Mouse (Mus musculus) intestine, postnatal 0 days (tissue): ENCODE measurements around the gene Zfyve1. TPM values are rescaled to one million over a fixed set of nuclear protein-coding genes. Genes with fewer than 3 reads are reported as not detected.

ENCODE experiments used
- ATAC-seq: fragments of 200-750 bp; cut with Nextera tagmentation; 2 replicates; pipeline ENCODE4 v1.8.0; 2017; ENCODE audit warnings: mild to moderate bottlenecking, moderate TSS enrichment, moderate library complexity
- H3K27ac ChIP-seq: fragments of 300-500 bp; sonication (generic); 2 replicates; pipeline ENCODE4 v1.5.1; 2014; ENCODE audit warnings: mild to moderate bottlenecking, low read depth, low read length, moderate library complexity
- H3K27me3 ChIP-seq: fragments of 300-500 bp; sonication (generic); replicated peaks from 2 replicates; pipeline ENCODE4 v1.6.1; 2014; ENCODE audit warnings: low read length, mixed read lengths; ENCODE audit not compliant: control insufficient read depth, insufficient read depth
- H3K36me3 ChIP-seq: fragments of 300-500 bp; sonication (generic); 2 replicates; pipeline ENCODE4 v1.6.1; 2014; ENCODE audit warnings: mild to moderate bottlenecking, moderate library complexity; ENCODE audit not compliant: control insufficient read depth, insufficient read depth
- H3K4me1 ChIP-seq: fragments of 300-500 bp; sonication (generic); replicated peaks from 2 replicates; pipeline ENCODE4 v1.6.1; 2014; ENCODE audit warnings: antibody characterized with exemption, low read length, mixed read lengths; ENCODE audit not compliant: control insufficient read depth, insufficient read depth
- H3K4me2 ChIP-seq: fragments of 300-500 bp; sonication (generic); replicated peaks from 2 replicates; pipeline ENCODE4 v1.6.1; 2014; ENCODE audit warnings: low read depth, mild to moderate bottlenecking, moderate library complexity
- H3K4me3 ChIP-seq: fragments of 300-500 bp; sonication (generic); 2 replicates; pipeline ENCODE4 v1.5.1; 2014; ENCODE audit warnings: low read depth, low read length
- H3K9ac ChIP-seq: fragments of 300-500 bp; sonication (generic); 2 replicates; pipeline ENCODE4 v1.6.1; 2014; ENCODE audit warnings: mild to moderate bottlenecking, low read depth, low read length
- H3K9me3 ChIP-seq: fragments of 300-500 bp; sonication (generic); 2 replicates; pipeline ENCODE4 v1.6.1; 2016; ENCODE audit warnings: mixed run types; ENCODE audit not compliant: control insufficient read depth
- CTCF ChIP-seq: sonication (generic); IDR thresholded peaks from 2 replicates; pipeline ENCODE4 v1.5.1; 2016; ENCODE audit warnings: low read depth, mild to moderate bottlenecking, control low read depth, antibody characterized with exemption, moderate library complexity
- WGBS: fragments of 180-500 bp; shearing (Covaris S2); extraction: QIAGEN DNeasy Blood & Tissue Kit; methylation state at CpG from one replicate; pipeline ENCODE4 v1.1.7; 2014; 5-methylcytosine and 5-hydroxymethylcytosine counted together
- polyA plus RNA-seq: library from polyadenylated mRNA; unstranded; fragments of >200 nt; fragmentation: Nextera tagmentation; extraction: Ambion mirVana; gene quantifications from 2 replicates; pipeline ENCODE4 v1.2.1, GENCODE M21; 2015

Gene Zfyve1
- polyA plus RNA-seq, 1 experiment from 2014 or later = 8.1 TPM

DNA sequence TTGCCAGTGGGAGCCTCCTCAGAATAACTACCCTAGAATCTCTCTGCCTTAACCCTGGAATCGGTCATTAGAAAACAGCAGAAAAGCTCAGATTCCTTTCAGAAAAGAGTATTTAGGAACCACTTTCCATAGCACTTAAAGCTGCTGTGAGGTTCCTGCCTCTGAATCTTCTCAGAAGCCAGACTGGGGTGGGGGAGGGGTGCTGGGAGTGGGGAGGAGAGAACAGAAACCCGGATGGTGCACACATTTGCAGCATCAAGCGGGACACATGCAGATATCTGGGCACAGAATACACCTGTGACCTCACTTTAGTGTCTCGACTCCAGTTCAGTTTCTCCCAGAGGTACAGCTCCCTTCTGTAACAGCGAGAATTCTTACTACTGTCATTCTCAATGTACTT, 86.4 kb downstream of the Zfyve1 start:
- no peaks in the 10 kb centered on the region for H3K36me3 ChIP-seq
- no peak overlapping the region for H3K4me3 ChIP-seq
- H3K27me3 ChIP-seq = no peaks in the 10 kb centered on the region
- no peaks in the 10 kb centered on the region for H3K4me1 ChIP-seq
- H3K9me3 ChIP-seq = no peaks in the 10 kb centered on the region
- no peak overlapping the region for H3K4me2 ChIP-seq
- TF ChIP-seq CTCF = no peak
- ATAC-seq = no peak
- no peak overlapping the region for H3K27ac ChIP-seq
- no peak overlapping the region for H3K9ac ChIP-seq
- 74% methylated on average over 5 of the region's 5 CpGs for WGBS

DNA sequence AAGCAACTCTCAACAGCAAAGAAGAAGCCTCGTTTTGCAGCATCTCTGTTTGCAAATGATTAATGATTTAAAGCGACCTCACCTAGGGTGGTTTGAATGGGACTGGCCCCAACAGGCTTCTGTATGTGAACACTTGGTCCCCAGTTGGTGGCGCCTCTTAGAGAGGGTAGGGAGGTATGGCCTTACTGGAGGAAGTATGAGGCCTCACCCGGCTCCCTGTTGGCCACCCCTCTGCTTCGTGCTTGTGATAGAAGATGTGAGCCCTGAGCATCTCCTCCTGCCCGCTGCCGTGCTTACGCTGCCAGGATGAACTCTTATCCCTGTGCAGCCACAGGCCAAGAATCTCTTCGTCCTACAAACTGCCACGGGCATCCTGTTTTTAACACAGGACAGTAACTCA, 90.5 kb downstream of the Zfyve1 start:
- Histone ChIP-seq H3K27me3 (no peaks in the 10 kb centered on the region), H3K9me3 (no peaks in the 10 kb centered on the region), H3K4me3 (no peak overlapping the region), H3K36me3 (no peaks in the 10 kb centered on the region), H3K4me2 (no peak overlapping the region), H3K9ac (no peak overlapping the region), H3K4me1 (no peaks in the 10 kb centered on the region), H3K27ac (no peak overlapping the region)
- ATAC-seq = no peak
- no peak for TF ChIP-seq CTCF
- WGBS = 71% methylated on average over 10 of the region's 10 CpGs

DNA sequence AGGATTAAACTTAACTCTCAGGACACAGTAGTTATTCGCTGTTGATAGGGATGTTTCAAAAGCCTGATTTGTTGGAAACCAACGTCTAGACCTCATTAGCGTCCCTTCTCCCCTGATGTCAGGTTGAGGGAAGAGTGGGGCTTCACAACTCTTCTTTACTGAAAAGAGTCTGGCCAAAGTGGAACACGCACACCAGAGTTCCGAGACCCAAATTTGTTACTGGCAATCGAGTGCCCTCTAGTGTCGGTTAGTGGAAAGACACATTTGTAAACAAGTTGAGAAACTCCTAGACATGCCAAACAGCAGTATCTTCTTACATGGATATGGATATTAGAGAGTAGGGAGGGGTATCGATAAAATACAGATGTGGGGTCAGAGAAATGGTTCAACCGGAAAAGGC, 94.8 kb downstream of the Zfyve1 start:
- Histone ChIP-seq H3K4me1 (no peaks in the 10 kb centered on the region), H3K27ac (no peak overlapping the region), H3K9ac (no peak overlapping the region), H3K4me3 (no peak overlapping the region), H3K4me2 (no peak overlapping the region), H3K27me3 (no peaks in the 10 kb centered on the region), H3K36me3 (no peaks in the 10 kb centered on the region), H3K9me3 (no peaks in the 10 kb centered on the region)
- 8% methylated on average over 9 of the region's 9 CpGs for WGBS
- peak; percentile 89 for TF ChIP-seq CTCF
- 0 out of 2 replicates have a peak, but pooled peaks have one; percentile 45 for ATAC-seq

DNA sequence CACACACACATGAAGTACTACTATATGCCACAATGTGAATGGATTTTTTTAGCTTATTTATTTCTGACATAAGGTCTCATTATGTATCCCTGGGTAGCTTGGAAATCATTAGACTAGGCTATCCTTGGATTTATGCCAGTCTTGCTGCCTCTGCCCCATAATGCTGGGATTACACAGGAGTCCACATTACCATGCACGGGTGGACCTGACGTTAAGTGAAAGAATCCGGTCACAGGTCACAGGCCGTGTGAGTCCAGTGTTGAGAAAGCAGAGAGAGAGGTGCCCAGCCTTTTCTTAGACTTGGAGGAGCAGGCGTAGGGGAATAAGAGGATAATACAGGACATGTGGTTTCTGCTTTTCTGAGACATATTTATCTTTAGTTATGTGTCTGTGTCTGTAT, 97.8 kb downstream of the Zfyve1 start:
- Histone ChIP-seq H3K4me3 (no peak overlapping the region), H3K27ac (no peak overlapping the region), H3K4me1 (no peaks in the 10 kb centered on the region), H3K27me3 (no peaks in the 10 kb centered on the region), H3K4me2 (no peak overlapping the region), H3K9ac (no peak overlapping the region), H3K36me3 (no peaks in the 10 kb centered on the region), H3K9me3 (no peaks in the 10 kb centered on the region)
- 73% methylated on average over 5 of the region's 5 CpGs for WGBS
- no peak for ATAC-seq
- no peak for TF ChIP-seq CTCF

DNA sequence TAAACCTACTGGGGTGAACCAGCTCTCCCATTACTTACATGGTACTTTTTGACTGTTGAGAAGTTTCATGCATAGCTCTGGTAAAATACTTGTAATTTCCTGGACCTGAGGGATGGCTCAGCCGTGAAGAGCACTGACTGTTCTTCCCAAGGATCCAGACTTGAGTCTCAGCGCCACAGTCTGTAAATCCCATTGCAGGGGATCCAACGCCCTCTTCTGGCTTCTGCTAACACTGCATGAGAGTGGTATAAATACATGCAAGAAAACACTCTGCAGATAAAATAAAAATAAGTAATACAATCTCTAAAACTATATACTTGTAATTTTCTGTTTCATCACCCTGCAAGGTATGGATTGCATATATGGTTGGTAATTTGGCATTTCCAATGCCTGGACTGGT, 99.1 kb downstream of the Zfyve1 start:
- H3K9ac ChIP-seq = no peak overlapping the region
- TF ChIP-seq CTCF = no peak
- H3K4me2 ChIP-seq = no peak overlapping the region
- WGBS = 83% methylated on average over 3 of the region's 3 CpGs
- no peak for ATAC-seq
- H3K4me3 ChIP-seq = no peak overlapping the region
- no peaks in the 10 kb centered on the region for H3K4me1 ChIP-seq
- no peak overlapping the region for H3K27ac ChIP-seq
- no peaks in the 10 kb centered on the region for H3K36me3 ChIP-seq
- H3K27me3 ChIP-seq = no peaks in the 10 kb centered on the region
- no peaks in the 10 kb centered on the region for H3K9me3 ChIP-seq

DNA sequence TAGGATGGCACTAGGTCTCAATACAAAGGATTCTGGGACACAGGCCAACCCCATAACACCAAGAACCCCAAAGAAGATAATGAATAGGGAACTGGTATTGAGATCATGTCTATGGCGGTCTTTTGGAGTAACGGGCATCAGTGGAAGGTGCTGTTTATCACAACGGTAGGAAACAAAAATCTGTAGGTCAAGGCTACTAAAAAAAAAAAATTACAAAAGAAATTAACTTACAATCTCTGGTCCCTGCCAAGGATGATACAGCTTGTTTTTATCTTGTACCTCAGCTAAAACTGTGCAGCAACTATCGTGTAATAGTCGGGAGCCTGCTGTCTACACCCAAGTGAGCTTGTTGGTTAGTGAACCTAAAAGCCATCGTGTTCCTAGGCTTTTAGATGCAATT, 100.3 kb downstream of the Zfyve1 start:
- no peaks in the 10 kb centered on the region for H3K27me3 ChIP-seq
- TF ChIP-seq CTCF = no peak
- no peak overlapping the region for H3K9ac ChIP-seq
- no peaks in the 10 kb centered on the region for H3K36me3 ChIP-seq
- WGBS = 90% methylated on average over 6 of the region's 6 CpGs
- no peak overlapping the region for H3K4me2 ChIP-seq
- no peak for ATAC-seq
- no peaks in the 10 kb centered on the region for H3K4me1 ChIP-seq
- H3K27ac ChIP-seq = no peak overlapping the region
- no peaks in the 10 kb centered on the region for H3K9me3 ChIP-seq
- no peak overlapping the region for H3K4me3 ChIP-seq

Other genes starting within 250 kb of the Zfyve1 start
- gene Dpf3, start 109.5 kb downstream of the Zfyve1 start, polyA plus RNA-seq = 5.1 and 5.9 TPM in 2 replicates
- gene Dcaf4, start 76.8 kb downstream of the Zfyve1 start, polyA plus RNA-seq = 7.3 and 7.4 TPM in 2 replicates
- gene Rbm25, start 34.0 kb upstream of the Zfyve1 start, polyA plus RNA-seq = 133 and 142 TPM in 2 replicates
- gene Psen1, start 90.9 kb upstream of the Zfyve1 start, polyA plus RNA-seq = 89.5 and 92.4 TPM in 2 replicates
- gene Papln, start 166.4 kb upstream of the Zfyve1 start, polyA plus RNA-seq = 1.7 and 1.8 TPM in 2 replicates